Mouse (Mus musculus): ENCODE measurements around the gene Tbc1d9b. TPM values are rescaled to one million over a fixed set of nuclear protein-coding genes. Genes with fewer than 3 reads are reported as not detected.
"Not testable (repeated sequence)": the region's sequence is repeated elsewhere in the genome, so short reads cannot be mapped to it uniquely, and the experiment has no call there.

The Tbc1d9b gene
- total and polyA plus RNA-seq, 2 experiments from 2014 or later, result 32.1 to 62.6 TPM

GRCm38 (mm10) chr11:50156725-50157258 is 25.6 kb downstream of the Tbc1d9b start:
- DNase-seq (ENCODE audit: low spot score) (no peak), ATAC-seq (no peak)
- Histone ChIP-seq H3K4me2 (ENCODE audit: low read depth, low read length) (no peak overlapping the region), H3K9ac (replicated peaks; ENCODE audit: low read length) (no peak overlapping the region), H3K27ac (no peak overlapping the region), H3K9me3 (ENCODE audit: low read length) (no peaks in the 10 kb centered on the region), H3K4me1 (ENCODE audit: insufficient read depth, low read length) (no peaks in the 10 kb centered on the region), H3K27me3 (ENCODE audit: insufficient read depth, low read length) (no peaks in the 10 kb centered on the region), H3K36me3 (ENCODE audit: insufficient read depth, low read length) (peaks cover 70% of the 10 kb centered on the region), H3K4me3 (ENCODE audit: low read length) (no peak overlapping the region)
- TF ChIP-seq CTCF (IDR thresholded peaks at IDR 0.05; ENCODE audit: low read depth), result no peak
- 89% methylated on average over 16 of the region's 16 CpGs for WGBS

- no peak overlapping the region for H3K4me2 ChIP-seq (ENCODE audit: low read depth, low read length)
- H3K9me3 ChIP-seq (ENCODE audit: low read length), result no peaks in the 10 kb centered on the region
- peaks cover 68% of the 10 kb centered on the region for H3K36me3 ChIP-seq (ENCODE audit: insufficient read depth, low read length)
- DNase-seq (ENCODE audit: low spot score), result no peak
- H3K9ac ChIP-seq (replicated peaks; ENCODE audit: low read length), result no peak overlapping the region
- no peak overlapping the region for H3K4me3 ChIP-seq (ENCODE audit: low read length)
- no peak overlapping the region for H3K27ac ChIP-seq
- ATAC-seq, result no peak
- no peaks in the 10 kb centered on the region for H3K4me1 ChIP-seq (ENCODE audit: insufficient read depth, low read length)
- H3K27me3 ChIP-seq (ENCODE audit: insufficient read depth, low read length), result no peaks in the 10 kb centered on the region
- WGBS, result 91% methylated on average over 7 of the region's 7 CpGs
- TF ChIP-seq CTCF (IDR thresholded peaks at IDR 0.05; ENCODE audit: low read depth), result no peak
Measured at GRCm38 (mm10) chr11:50158346-50158745, 27.1 kb downstream of the Tbc1d9b start.

- Histone ChIP-seq H3K9ac (replicated peaks; ENCODE audit: low read length) (no peak overlapping the region), H3K4me2 (ENCODE audit: low read depth, low read length) (no peak overlapping the region), H3K4me1 (ENCODE audit: insufficient read depth, low read length) (no peaks in the 10 kb centered on the region), H3K27me3 (ENCODE audit: insufficient read depth, low read length) (no peaks in the 10 kb centered on the region), H3K9me3 (ENCODE audit: low read length) (no peaks in the 10 kb centered on the region), H3K4me3 (ENCODE audit: low read length) (no peak overlapping the region), H3K36me3 (ENCODE audit: insufficient read depth, low read length) (peaks cover 69% of the 10 kb centered on the region), H3K27ac (no peak overlapping the region)
- TF ChIP-seq CTCF (IDR thresholded peaks at IDR 0.05; ENCODE audit: low read depth), result no peak
- no peak for DNase-seq (ENCODE audit: low spot score)
- no peak for ATAC-seq
- 80% methylated on average over 4 of the region's 4 CpGs for WGBS
Measured at GRCm38 (mm10) chr11:50159347-50159746, 28.2 kb downstream of the Tbc1d9b start.

- peaks cover 58% of the 10 kb centered on the region for H3K36me3 ChIP-seq (ENCODE audit: insufficient read depth, low read length)
- 71% methylated on average over 10 of the region's 10 CpGs for WGBS
Measured at GRCm38 (mm10) chr11:50161578-50162304, 30.5 kb downstream of the Tbc1d9b start.

GRCm38 (mm10) chr11:50162338-50163050 is 31.3 kb downstream of the Tbc1d9b start:
- Histone ChIP-seq H3K27me3 (ENCODE audit: insufficient read depth, low read length) (no peaks in the 10 kb centered on the region), H3K4me3 (ENCODE audit: low read length) (no peak overlapping the region), H3K4me2 (ENCODE audit: low read depth, low read length) (no peak overlapping the region), H3K4me1 (ENCODE audit: insufficient read depth, low read length) (no peaks in the 10 kb centered on the region), H3K9me3 (ENCODE audit: low read length) (no peaks in the 10 kb centered on the region), H3K36me3 (ENCODE audit: insufficient read depth, low read length) (peaks cover 51% of the 10 kb centered on the region), H3K9ac (replicated peaks; ENCODE audit: low read length) (no peak overlapping the region), H3K27ac (no peak overlapping the region)
- no peak for TF ChIP-seq CTCF (IDR thresholded peaks at IDR 0.05; ENCODE audit: low read depth)
- 94% methylated on average over 3 of the region's 3 CpGs for WGBS
- no peak for DNase-seq (ENCODE audit: low spot score)
- ATAC-seq, result no peak

More at GRCm38 (mm10) chr11:50161578-50162304, 30.5 kb downstream of the Tbc1d9b start:
- no peak overlapping the region for H3K27ac ChIP-seq
- no peaks in the 10 kb centered on the region for H3K4me1 ChIP-seq (ENCODE audit: insufficient read depth, low read length)
- no peak overlapping the region for H3K4me3 ChIP-seq (ENCODE audit: low read length)
- H3K27me3 ChIP-seq (ENCODE audit: insufficient read depth, low read length), result no peaks in the 10 kb centered on the region
- H3K9me3 ChIP-seq (ENCODE audit: low read length), result no peaks in the 10 kb centered on the region
- no peak overlapping the region for H3K9ac ChIP-seq (replicated peaks; ENCODE audit: low read length)
- DNase-seq (ENCODE audit: low spot score) (peak; percentile 75), ATAC-seq (peak; percentile 68)
- peak; percentile 95 for TF ChIP-seq CTCF (IDR thresholded peaks at IDR 0.05; ENCODE audit: low read depth)
- H3K4me2 ChIP-seq (ENCODE audit: low read depth, low read length), result no peak overlapping the region

GRCm38 (mm10) chr11:50168352-50168751 is 37.2 kb downstream of the Tbc1d9b start:
- H3K9me3 ChIP-seq (ENCODE audit: low read length), result no peaks in the 10 kb centered on the region
- DNase-seq (ENCODE audit: low spot score), result no peak
- H3K36me3 ChIP-seq (ENCODE audit: insufficient read depth, low read length), result peaks cover 41% of the 10 kb centered on the region
- no peak overlapping the region for H3K4me2 ChIP-seq (ENCODE audit: low read depth, low read length)
- H3K4me3 ChIP-seq (ENCODE audit: low read length), result no peak overlapping the region
- no peaks in the 10 kb centered on the region for H3K4me1 ChIP-seq (ENCODE audit: insufficient read depth, low read length)
- no peaks in the 10 kb centered on the region for H3K27me3 ChIP-seq (ENCODE audit: insufficient read depth, low read length)
- H3K9ac ChIP-seq (replicated peaks; ENCODE audit: low read length), result no peak overlapping the region
- H3K27ac ChIP-seq, result no peak overlapping the region
- no peak for ATAC-seq
- 85% methylated on average over 5 of the region's 5 CpGs for WGBS
- no peak for TF ChIP-seq CTCF (IDR thresholded peaks at IDR 0.05; ENCODE audit: low read depth)

GRCm38 (mm10) chr11:50174111-50174729 is 43.0 kb downstream of the Tbc1d9b start, which contains the start of gene Mrnip:
Gene Mrnip (plus strand): TSS chr11:50174444.
- Histone ChIP-seq H3K4me3 (ENCODE audit: low read length) (peak within 1 kb of the TSS; percentile 65), H3K27ac (peak within 1 kb of the TSS; percentile 93), H3K4me2 (ENCODE audit: low read depth, low read length) (peak within 1 kb of the TSS; percentile 80), H3K36me3 (ENCODE audit: insufficient read depth, low read length) (peaks cover 32% of the 10 kb centered on the region), H3K9ac (replicated peaks; ENCODE audit: low read length) (peak within 1 kb of the TSS; percentile 74)
- H3K9me3 ChIP-seq (ENCODE audit: low read length); H3K4me1 ChIP-seq (ENCODE audit: insufficient read depth, low read length); DNase-seq (ENCODE audit: low spot score); H3K27me3 ChIP-seq (ENCODE audit: insufficient read depth, low read length): not testable (repeated sequence)
- WGBS, result 3% methylated on average over 19 of the region's 19 CpGs
- peak; percentile 52 for ATAC-seq

All from hindbrain, postnatal 0 days (tissue).